Mouse (Mus musculus) urinary bladder, adult 2 months (tissue): ENCODE measurements around the gene Ubxn10. TPM values are rescaled to one million over a fixed set of nuclear protein-coding genes. Genes with fewer than 3 reads are reported as not detected.
A peak's percentile ranks its signal among the peaks of the same experiment; 100 is the strongest.

Experiments
- DNase-seq: peaks from one replicate; pipeline ENCODE4 v3.0.0; 2022; ENCODE audit warnings: low spot score
- polyA plus RNA-seq: library from polyadenylated mRNA; depleted of rRNA; stranded (reverse); fragments of >200 nt; gene quantifications from 2 replicates; pipeline ENCODE4 v1.2.3, GENCODE M21; 2012

The Ubxn10 gene
- polyA plus RNA-seq, 1 experiment, result 0.25 TPM

DNA sequence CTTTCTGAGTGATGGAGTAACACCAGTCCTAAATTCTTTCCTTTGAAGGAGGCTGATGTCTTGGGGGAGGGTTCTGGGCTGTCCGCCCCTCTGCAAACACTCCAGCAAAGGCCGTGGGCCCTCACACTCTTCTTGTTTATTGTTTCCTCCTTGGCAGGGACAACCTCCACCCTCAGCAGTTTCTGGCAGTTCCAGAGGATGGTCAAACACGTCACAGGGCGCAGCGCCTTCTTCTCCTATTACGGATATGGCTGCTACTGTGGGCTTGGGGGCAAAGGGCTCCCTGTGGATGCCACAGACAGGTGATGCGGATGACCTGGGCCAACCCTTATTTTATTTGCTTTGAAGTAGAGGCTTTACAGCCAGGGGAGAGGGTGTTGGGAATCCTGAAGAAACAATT, 2.9 kb downstream of the Ubxn10 start:
- no peak for DNase-seq

DNA sequence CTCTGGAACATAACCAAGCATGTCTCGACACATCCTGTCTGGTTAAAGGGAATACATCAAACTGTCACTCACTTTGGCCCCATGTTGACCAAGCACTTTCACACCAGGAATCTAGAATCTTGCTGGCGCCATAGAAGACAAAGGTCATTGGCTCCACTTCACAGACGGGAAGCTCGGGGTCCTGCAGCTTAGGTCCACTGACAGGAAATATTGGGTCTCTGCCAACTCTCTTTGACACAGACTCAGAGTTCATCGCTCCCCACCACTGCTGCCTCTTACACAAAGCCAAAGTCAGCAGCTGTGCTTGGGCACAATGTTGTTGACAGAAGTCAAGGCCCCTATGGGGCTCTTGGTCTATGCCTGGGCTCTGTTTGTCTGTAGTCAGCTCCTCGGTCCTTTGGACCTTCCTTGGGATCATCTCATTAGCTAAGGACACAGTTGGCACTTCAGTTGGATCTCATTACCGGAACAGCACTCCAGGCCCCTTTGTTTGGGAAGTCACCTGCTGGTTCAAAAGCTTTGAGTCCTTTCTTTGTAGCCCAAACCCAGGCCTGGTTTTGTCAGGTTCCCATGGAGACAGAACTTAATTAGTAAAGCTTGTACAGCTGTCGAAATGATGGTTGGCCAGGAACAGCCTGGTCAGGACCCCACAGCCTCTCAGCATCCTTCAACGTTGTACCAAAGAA, 7.8 kb downstream of the Ubxn10 start:
- DNase-seq, result no peak

GRCm38 (mm10) chr4:138725751-138726150, 11.2 kb downstream of the Ubxn10 start:
- no peak for DNase-seq

DNA sequence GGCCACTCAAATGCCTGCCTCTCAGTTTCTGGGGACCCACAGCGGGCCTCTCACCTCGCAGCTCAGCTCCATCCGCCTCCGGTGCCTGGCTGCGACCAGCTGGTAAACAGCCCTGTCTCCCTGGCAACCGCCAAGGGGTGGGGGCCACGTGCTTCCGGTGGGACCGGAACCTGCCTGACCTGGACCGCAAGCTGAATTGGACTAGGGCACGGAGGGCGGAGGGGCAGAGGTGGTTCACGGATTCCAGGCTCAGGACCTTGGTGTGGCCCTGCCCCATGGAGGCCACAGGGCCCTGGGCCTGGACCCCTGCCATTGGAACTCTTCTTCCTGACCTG, 11.9 kb downstream of the Ubxn10 start:
- peak; percentile 39 for DNase-seq

DNA sequence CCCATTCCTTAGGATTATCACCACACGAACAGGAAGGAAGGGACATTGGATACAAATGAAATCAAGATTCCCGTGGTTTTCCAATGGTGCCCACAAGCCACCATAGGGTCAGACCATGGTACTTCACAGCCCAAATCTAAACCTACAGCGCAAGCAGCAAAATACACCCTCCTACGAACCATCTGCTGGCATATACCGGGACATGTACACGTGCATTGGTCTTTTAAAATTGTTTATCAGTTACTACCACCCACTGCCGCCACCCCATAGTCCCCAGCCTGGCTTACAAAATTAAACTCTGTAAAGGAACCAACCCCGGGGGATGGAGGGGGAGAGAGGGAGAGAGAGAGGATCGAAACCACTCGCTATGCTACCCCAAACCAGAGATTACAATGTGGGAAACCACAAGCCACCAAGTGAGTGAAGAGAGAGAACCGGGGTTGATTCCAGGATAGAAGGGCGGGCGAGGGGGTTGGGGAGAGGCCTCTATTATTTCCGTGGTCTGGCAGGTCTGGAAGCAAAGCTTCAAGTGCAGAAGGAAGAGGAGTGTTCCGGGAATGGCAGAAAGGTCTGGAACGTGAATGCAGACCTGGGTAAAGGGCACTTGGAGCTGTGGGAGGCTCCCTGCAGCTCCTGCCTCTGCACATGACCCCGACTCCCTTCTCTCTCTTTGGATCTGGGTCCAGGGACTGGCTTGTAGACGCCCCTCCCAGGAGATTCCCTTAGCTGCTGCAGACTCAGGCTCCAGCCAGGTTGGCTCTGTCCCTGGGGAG, 12.4 kb downstream of the Ubxn10 start, which contains the start of gene Pla2g2c:
Gene Pla2g2c, plus strand, starts transcription at position 439 of the 773 bp plus-strand sequence.
- no peak for DNase-seq

DNA sequence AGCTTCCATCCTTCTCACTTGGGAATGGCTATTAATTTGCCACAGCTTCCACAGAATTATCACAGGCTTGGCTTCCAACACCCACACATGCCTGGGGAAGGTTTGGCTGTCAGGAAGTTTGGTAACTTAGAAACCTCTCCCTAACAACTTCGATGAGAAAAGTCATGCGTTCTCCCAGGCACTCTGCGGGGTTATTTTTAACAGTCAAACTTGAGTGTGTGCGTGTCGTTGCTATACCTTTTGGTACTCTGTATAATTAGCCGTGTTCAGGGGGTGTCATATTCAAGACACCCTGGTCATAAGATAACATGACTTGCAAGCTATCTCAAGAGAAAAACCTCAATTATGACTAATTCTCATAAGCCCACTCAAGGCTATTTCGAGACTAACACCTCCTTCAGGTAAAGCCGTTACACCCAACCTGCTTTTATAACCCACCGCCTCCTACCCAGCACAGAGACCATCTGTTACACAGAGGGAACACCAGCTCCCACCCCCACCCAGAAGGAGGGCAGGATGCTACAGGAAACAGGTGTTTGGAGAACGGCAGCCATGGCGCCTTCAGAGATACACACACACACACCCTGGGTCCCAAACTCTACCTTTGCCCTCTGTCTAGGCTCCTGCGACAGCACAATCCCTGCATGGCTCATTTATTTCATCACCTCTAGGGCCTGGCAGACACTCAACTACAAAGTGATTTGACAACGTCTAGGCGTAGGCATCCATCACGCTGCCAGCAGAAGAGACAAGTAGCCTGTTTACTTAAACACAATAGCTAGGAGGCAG, 13.3 kb downstream of the Ubxn10 start:
- DNase-seq, result no peak

DNA sequence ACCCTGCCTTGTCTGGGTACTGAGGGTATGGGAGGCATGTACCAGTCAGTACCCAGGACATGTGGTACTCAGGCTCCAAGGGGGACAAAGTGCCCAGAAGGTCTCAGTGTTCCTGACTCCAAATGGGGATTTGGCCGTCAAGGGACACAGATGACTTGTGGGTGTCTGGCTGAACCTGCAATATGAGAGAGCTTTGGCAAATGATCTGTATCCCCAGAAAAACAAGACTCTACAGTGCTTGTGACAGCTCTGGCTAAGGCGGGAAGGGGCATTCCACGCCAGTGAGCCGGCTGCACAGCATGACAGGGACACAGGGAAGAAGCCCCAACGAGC, 17.7 kb downstream of the Ubxn10 start:
- DNase-seq, result no peak

GRCm38 (mm10) chr4:138718586-138719263, 18.2 kb downstream of the Ubxn10 start:
- no peak for DNase-seq

DNA sequence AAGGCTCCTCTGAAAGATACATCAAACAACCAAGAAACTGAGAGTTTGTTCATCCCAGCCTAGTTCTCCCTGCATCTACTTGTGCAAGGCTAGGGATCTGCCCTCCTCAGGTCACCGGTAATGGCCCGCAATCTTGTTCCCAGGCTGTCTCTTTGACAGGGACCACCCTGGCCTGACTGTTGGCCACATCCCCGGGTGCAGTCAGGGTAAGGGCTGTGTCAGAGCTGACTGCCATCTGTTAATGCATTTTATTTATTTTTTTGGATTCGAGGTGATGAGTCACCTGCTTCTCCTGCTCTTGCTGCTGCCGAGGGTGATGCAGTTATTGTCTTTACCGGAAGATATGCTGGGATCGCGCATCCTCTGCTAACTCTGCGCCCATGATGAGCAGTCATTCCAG, 20.3 kb downstream of the Ubxn10 start:
- no peak for DNase-seq

- no peak for DNase-seq
Measured at GRCm38 (mm10) chr4:138714186-138714585, 22.8 kb downstream of the Ubxn10 start.

- no peak for DNase-seq
Measured at GRCm38 (mm10) chr4:138712621-138713020, 24.3 kb downstream of the Ubxn10 start.

- no peak for DNase-seq
Measured at GRCm38 (mm10) chr4:138712096-138712495, 24.9 kb downstream of the Ubxn10 start.

DNA sequence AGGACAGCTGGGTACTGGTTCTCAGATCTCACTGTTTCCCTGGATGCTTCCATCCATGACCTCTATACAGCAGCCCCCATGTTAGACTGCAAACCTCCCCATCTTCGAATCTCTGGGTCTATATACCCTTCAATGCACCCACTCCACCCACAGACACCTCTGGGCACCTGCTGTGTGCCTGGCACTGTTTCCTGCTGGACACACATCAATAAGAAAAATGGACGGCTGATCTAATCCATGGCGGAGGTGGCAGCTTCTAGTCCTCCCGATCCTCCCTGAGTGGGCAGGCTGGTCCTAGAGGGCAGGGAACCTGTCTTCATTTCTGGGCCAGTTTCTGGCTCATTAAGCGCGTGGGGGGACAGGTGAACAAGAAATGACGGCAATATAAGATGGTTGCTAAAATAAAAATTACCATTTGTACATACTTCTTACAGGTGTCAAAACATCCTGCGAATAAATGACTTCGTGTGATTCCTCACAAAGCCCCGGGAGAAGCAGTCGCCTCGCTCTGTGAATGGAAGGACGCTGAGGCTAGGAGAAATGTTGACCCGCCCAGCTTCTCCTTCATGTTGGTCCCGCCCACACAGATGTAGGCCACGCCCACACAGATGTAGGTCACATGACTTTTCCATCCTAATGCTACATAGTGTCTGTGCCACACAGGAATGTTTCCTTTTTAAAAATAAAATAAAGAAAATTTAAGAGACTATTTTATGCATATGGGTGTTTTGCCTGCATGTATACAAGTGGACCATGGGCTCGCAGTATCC, 25.7 kb downstream of the Ubxn10 start:
- no peak for DNase-seq

DNA sequence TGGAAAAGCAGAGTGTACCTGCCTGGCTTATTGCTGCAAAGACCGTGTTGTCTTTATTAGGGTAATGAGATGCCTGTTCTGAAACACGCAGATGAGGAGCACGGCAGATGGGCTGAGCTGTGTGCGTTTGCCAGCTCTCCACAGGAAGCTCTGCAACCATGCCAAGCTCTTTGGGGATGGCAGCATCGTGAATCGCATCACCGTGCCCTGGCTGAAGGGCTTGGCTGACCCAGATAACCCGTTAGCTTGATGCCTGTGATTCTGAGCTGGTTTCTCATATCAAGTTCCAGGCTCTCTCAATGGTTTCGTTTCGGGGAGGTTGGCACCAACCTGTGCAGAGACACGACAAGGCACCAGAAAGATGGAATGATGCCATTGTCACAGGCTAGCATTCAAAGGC, 26.3 kb downstream of the Ubxn10 start:
- no peak for DNase-seq

DNA sequence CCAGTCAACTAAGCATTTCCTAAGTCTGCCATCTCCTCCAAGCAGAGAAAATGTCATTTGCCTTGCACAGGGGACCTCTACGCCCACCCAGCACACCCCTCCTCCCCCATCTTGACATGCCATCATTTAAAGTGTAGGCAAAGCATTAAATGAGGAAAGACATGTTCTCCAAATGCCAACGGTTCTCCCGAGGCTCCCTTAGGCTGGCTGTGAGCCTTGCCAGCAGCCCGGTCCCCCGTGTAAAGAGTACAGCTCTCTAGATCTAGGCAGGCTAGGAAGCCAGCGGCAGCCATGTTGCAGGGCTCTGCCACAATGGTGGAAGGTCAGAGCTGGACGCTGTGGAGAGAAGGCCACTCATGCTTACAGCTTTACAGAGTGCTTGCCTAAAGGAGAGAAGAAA, 27.0 kb downstream of the Ubxn10 start:
- no peak for DNase-seq

- DNase-seq, result no peak
Measured at GRCm38 (mm10) chr4:138709246-138709645, 27.7 kb downstream of the Ubxn10 start.

DNA sequence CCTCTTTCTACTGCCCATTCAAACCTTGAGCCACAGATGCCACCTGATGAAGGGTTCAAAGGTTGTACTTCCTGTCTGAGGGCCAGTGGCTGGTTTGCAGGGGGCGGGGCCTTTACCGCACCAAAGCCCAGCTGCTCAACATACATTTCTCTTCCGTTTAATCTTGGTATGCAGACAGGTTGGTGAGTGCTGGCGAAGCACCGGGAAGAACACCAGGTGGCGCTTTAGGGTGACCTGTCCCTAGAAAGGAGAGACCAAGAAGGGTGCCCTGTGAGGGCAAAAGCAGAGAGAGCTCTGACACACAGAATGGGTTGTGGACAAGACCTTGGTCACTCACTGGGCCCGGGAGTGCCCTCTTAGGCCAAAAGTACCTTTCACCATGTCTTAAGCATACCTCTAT, 28.3 kb downstream of the Ubxn10 start:
- DNase-seq, result peak; percentile 35

- DNase-seq, result no peak
Measured at GRCm38 (mm10) chr4:138706620-138707019, 30.3 kb downstream of the Ubxn10 start.

GRCm38 (mm10) chr4:138704169-138704568, 32.8 kb downstream of the Ubxn10 start:
- DNase-seq, result no peak

GRCm38 (mm10) chr4:138703591-138703990, 33.4 kb downstream of the Ubxn10 start:
- DNase-seq, result no peak

DNA sequence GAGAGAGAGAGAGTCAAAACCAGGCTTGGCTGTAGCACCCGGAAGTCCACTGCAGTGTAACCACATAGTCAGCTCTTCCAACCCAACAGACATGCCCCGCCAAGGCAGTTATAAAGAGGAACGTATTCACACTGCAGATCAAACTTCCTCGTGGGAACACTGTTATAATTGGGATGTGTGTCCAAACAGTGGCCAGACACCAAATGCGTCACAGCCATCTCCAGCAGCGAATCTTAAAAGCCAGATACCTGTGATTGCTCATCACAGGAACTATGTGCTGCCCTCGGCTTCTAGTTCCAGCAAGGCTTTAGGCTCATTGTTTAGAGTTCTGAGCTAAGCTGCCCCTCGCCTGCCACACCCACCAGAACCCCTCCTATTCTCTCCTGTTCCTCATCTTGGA, 34.4 kb downstream of the Ubxn10 start:
- DNase-seq, result no peak
